Mouse (Mus musculus): ENCODE data around the gene Thyn1.

Thyn1 gene

DNA sequence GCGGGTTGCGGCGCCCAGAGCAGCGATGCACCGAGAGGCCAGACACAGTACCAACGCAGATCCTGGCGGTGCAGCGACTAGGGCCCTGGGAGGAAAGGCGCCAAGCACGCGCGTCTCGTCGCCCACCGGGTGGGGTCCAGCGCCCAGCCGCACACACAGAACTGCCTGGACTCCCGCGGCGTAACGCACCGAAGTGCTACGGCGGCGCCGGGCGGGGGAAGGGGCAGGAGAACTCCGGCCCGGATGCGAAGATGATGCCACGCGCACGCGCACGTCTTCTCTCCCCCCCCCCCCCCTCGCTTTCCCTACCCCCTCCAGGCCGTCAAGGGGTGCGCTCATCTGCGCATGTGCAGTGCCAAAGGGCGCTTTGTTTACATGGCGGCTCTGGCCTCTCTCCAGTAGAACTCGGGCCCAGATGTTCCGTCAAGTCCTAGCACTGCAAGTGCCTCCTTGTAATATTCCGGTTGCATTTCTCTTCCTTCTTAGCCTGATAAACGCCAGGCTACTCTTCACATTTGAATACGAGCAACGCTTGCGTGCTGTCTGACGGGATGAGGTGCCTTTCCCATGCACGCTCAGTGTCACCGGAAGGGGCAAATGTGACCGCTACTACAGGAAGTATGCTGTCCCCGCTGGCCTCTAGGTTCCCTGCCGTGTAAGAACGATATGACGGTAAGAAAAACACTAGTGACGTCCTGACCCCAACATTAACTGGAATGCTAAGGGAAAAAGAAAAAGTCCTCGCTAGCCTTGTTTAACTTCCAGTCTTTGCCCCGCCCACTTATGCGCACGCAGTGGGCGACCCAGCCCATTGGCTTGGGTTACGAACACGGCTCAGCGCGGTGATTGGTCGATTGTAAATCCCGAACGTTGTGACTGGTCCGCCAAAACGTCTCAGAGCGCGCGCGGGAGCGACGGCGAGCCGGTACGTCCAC lies 30.6 kb downstream of the Thyn1 start, which contains the start of the genes Vps26b and Ncapd3:
TSS of gene Vps26b (minus strand) at position 238 of the 935 bp plus-strand sequence.
TSS of gene Ncapd3 (plus strand) at position 348 of the 935 bp plus-strand sequence.
- DNase-seq (ENCODE audit: low spot score), result peak; percentile 97

DNA sequence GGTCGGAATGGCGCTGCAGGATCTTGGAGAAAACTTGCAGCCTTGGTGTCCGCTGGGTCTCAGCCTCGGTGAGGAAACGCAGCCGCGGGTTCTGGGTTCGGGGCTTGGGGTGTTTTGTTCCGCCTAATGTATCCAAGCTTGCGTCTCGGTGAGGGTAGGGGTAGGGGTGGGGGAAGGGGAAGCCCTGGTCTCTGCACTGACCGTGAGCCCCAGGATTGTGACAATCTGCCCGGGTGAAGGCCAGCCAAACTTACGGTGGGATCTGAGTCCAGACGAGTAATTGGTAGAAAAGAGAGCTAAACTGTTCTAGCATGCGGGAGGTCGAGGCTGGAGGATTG lies 31.2 kb downstream of the Thyn1 start:
- no peak for DNase-seq (ENCODE audit: low spot score)

DNA sequence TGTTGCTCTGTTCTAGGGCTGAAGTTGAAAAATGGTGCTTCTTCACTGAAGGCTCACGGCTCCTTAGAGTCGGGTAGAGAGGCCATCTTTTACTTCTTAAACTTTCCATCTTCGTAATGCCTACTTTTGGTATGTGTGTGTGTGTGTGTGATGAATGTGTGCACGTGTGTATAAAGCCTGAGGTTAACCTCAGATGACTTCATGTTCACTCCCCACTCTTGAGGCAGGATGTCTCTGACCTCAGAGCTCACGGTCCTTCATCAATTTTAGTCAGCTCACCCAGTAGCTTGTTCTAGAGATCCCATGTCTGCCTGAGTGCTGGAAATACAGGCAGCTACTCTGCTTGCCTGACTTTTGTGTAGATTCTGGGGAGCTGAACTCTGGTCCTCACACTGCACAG lies 44.4 kb downstream of the Thyn1 start:
- no peak for DNase-seq (ENCODE audit: low spot score)

DNA sequence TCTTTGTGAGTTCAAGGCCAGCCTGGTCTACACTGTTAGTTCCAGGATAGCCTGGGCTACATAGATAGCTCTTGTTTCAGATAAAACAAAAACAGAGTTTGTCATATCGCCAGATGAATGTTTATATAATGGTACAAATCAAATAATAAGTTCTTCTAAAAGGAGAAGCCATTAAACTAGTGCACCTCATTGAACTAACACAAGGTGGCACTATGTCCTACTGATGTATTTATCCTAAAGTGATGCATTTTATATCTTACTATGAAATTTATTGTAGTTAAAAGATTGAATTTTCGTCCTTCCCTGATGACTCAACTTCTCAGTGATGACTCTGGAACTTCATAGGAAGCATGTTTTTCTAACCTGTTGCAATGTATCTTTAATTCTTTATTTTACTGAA lies 50.0 kb downstream of the Thyn1 start:
- DNase-seq (ENCODE audit: low spot score), result no peak

Data from testis, postnatal 10 days (tissue).